Mouse (Mus musculus): ENCODE data around the gene Alg6.

Gene Alg6

GRCm38 (mm10) chr4:99714904-99715782 lies at the start of gene Alg6:
Alg6 (plus strand) TSS chr4:99715664.
- DNase-seq = peak; percentile 95

- no peak for DNase-seq
These were observed 45.1 kb upstream of the Alg6 start for GRCm38 (mm10) chr4:99670203-99670851.

- no peak for DNase-seq
These were observed 40.3 kb upstream of the Alg6 start for GRCm38 (mm10) chr4:99675191-99675590.

- no peak for DNase-seq
These were observed 31.5 kb upstream of the Alg6 start for GRCm38 (mm10) chr4:99683941-99684340.

GRCm38 (mm10) chr4:99686308-99686707 lies 29.2 kb upstream of the Alg6 start:
- DNase-seq = no peak

- no peak for DNase-seq
These were observed 2.8 kb upstream of the Alg6 start for GRCm38 (mm10) chr4:99712583-99713183.

GRCm38 (mm10) chr4:99713971-99714370 lies 1.5 kb upstream of the Alg6 start:
- no peak for DNase-seq

GRCm38 (mm10) chr4:99715783-99716416 lies 436 bp downstream of the Alg6 start:
- no peak for DNase-seq

- DNase-seq = no peak
These were observed 2.4 kb downstream of the Alg6 start for GRCm38 (mm10) chr4:99717905-99718304.

GRCm38 (mm10) chr4:99724331-99724730 lies 8.9 kb downstream of the Alg6 start:
- no peak for DNase-seq

- DNase-seq = no peak
These were observed 10.5 kb downstream of the Alg6 start for GRCm38 (mm10) chr4:99725914-99726451.

GRCm38 (mm10) chr4:99739836-99740235 lies 24.4 kb downstream of the Alg6 start:
- peak; percentile 8 for DNase-seq

GRCm38 (mm10) chr4:99752426-99752825 lies 37.0 kb downstream of the Alg6 start:
- no peak for DNase-seq

- no peak for DNase-seq
These were observed 50.8 kb downstream of the Alg6 start for GRCm38 (mm10) chr4:99766303-99766702.

- no peak for DNase-seq
These were observed 51.3 kb downstream of the Alg6 start for GRCm38 (mm10) chr4:99766753-99767152.

- DNase-seq = no peak
These were observed 55.1 kb downstream of the Alg6 start for GRCm38 (mm10) chr4:99770555-99770954.

GRCm38 (mm10) chr4:99773041-99773440 lies 57.6 kb downstream of the Alg6 start:
- no peak for DNase-seq

GRCm38 (mm10) chr4:99792365-99792764 lies 76.9 kb downstream of the Alg6 start:
- no peak for DNase-seq

Data from right cerebral cortex, postnatal 14 days (tissue).